10 mouse cellular contexts compared by ENCODE assay signal in genomic region chr8:71971945-71972344, GRCm38 (mm10). TPM values are rescaled to one million over a fixed set of nuclear protein-coding genes. Genes with fewer than 3 reads are reported as not detected.
A peak's percentile ranks its signal among the peaks of the same experiment; 100 is the strongest.
DNase-seq lines count a peak whose midpoint lies in the region; ATAC-seq and TF ChIP-seq lines count a peak whose summit lies in the region.
"Had no signal": no experiment of that assay in that cellular context is flagged by ENCODE, and none has a peak within 500 bp of the region (broad histone marks: within the 10 kb centered on the region; RNA-seq: fewer than 3 reads in every experiment).

No protein-coding gene starts in this region.

- H3K9ac ChIP-seq in intestine, postnatal 0 days (ENCODE audit: low read depth, low read length) = no peak overlapping the region
- H3K9ac ChIP-seq in intestine, embryonic 15.5 days = no peak overlapping the region
- H3K9ac ChIP-seq: embryonic facial prominence, embryonic 12.5 days had no signal

- TF ChIP-seq CTCF in intestine, postnatal 0 days (IDR thresholded peaks at IDR 0.05; ENCODE audit: low read depth) = peak; percentile 77

- H3K36me3 ChIP-seq in intestine, postnatal 0 days (ENCODE audit: control insufficient read depth, insufficient read depth) = peaks cover 23% of the 10 kb centered on the region
- H3K36me3 ChIP-seq in intestine, embryonic 15.5 days = peaks cover 17% of the 10 kb centered on the region

- no peaks in the 10 kb centered on the region for H3K9me3 ChIP-seq in intestine, postnatal 0 days (ENCODE audit: control insufficient read depth)
- no peaks in the 10 kb centered on the region; the same call in 1 of the 2 replicates for H3K9me3 ChIP-seq in intestine, embryonic 15.5 days
- H3K9me3 ChIP-seq: embryonic facial prominence, embryonic 12.5 days had no signal

- no peak overlapping the region for H3K4me3 ChIP-seq in intestine, postnatal 0 days (ENCODE audit: low read depth, low read length)
- H3K4me3 ChIP-seq in intestine, embryonic 15.5 days (replicated peaks) = no peak overlapping the region
- H3K4me3 ChIP-seq: embryonic facial prominence, embryonic 12.5 days had no signal

- no peak overlapping the region for H3K27ac ChIP-seq in intestine, postnatal 0 days (ENCODE audit: low read depth, low read length)
- H3K27ac ChIP-seq in intestine, embryonic 15.5 days = no peak overlapping the region
- H3K27ac ChIP-seq: embryonic facial prominence, embryonic 12.5 days had no signal

- peak; percentile 54 for DNase-seq in adrenal gland, postnatal 10 days
- no peak for DNase-seq in adrenal gland, postnatal 4 days (ENCODE audit: low spot score in 2 of 2)
- DNase-seq in CD4-positive, CD25-positive, alpha-beta regulatory T cell, adult 2 months (ENCODE audit: low read depth, low spot score) = peak; percentile 41
- DNase-seq in embryo, embryonic 11 days = peak; percentile 20
- DNase-seq in spleen, adult 18-20 months = no peak
- DNase-seq in urinary bladder, adult 2 months (ENCODE audit: low spot score) = no peak

- 70% methylated on average over 1 of the region's 1 CpGs for WGBS in intestine, postnatal 0 days
- 66% methylated on average over 1 of the region's 1 CpGs for WGBS in intestine, embryonic 15.5 days

- no peak overlapping the region for H3K4me2 ChIP-seq in intestine, postnatal 0 days (replicated peaks; ENCODE audit: low read depth)
- H3K4me2 ChIP-seq in intestine, embryonic 15.5 days (replicated peaks) = no peak overlapping the region
- H3K4me2 ChIP-seq: embryonic facial prominence, embryonic 12.5 days had no signal

- no peaks in the 10 kb centered on the region for H3K27me3 ChIP-seq in intestine, postnatal 0 days (replicated peaks; ENCODE audit: control insufficient read depth, insufficient read depth, low read length)
- no peaks in the 10 kb centered on the region for H3K27me3 ChIP-seq in intestine, embryonic 15.5 days (replicated peaks)
- H3K27me3 ChIP-seq: embryonic facial prominence, embryonic 12.5 days had no signal

- no peak for ATAC-seq in intestine, postnatal 0 days
- ATAC-seq in intestine, embryonic 15.5 days = no peak; the same call in 1 of the 2 replicates

- no peaks in the 10 kb centered on the region for H3K4me1 ChIP-seq in intestine, postnatal 0 days (replicated peaks; ENCODE audit: control insufficient read depth, insufficient read depth, low read length)
- H3K4me1 ChIP-seq in intestine, embryonic 15.5 days (replicated peaks) = no peaks in the 10 kb centered on the region
- H3K4me1 ChIP-seq: embryonic facial prominence, embryonic 12.5 days had no signal

RNA-seq across cellular contexts. Expression of gene Zfp961, which starts 21.1 kb away (rescaled TPM):
- 10 to 100 TPM; 15.4 to 25.9 TPM for total RNA-seq in adrenal gland, postnatal 10 days (2021)
- total RNA-seq in adrenal gland, postnatal 4 days (2021) = 10 to 100 TPM; 32.9 to 33.4 TPM
- polyA plus RNA-seq in intestine, postnatal 0 days (2015; fragmentation: Nextera tagmentation; extraction: Ambion mirVana) = 18.8 and 19.2 TPM in 2 replicates
- 20.7 and 23.3 TPM in 2 replicates for polyA plus RNA-seq in intestine, embryonic 15.5 days (2015; fragmentation: Nextera tagmentation; extraction: Ambion mirVana)
- 18.9 and 21.7 TPM in 2 replicates for polyA plus RNA-seq in urinary bladder, adult 2 months (2012; rRNA removed)

RNA-seq across cellular contexts. Expression of gene Cyp4f18, which starts 37.5 kb away (rescaled TPM):
- total RNA-seq in adrenal gland, postnatal 10 days (2021) = 1 to 10 TPM; 1.7 to 1.8 TPM
- 1 to 10 TPM; 1.5 to 1.7 TPM for total RNA-seq in adrenal gland, postnatal 4 days (2021)
- polyA plus RNA-seq in intestine, postnatal 0 days (2015; fragmentation: Nextera tagmentation; extraction: Ambion mirVana) = 2.7 and 4.2 TPM in 2 replicates
- polyA plus RNA-seq in intestine, embryonic 15.5 days (2015; fragmentation: Nextera tagmentation; extraction: Ambion mirVana) = 2.6 and 2.8 TPM in 2 replicates
- polyA plus RNA-seq in urinary bladder, adult 2 months (2012; rRNA removed) = 3.6 TPM in 2 replicates
- polyA plus RNA-seq: C2C12 had no signal

Comparison
In these comparisons a context has a peak if more than half of its experiments do, and no peak if none do; other contexts are left out.
1. DNase-seq: peak in adrenal gland, postnatal 10 days (single experiment), CD4-positive, CD25-positive, alpha-beta regulatory T cell, adult 2 months (single experiment) and embryo, embryonic 11 days (single experiment); none in adrenal gland, postnatal 4 days (0 of 2), spleen, adult 18-20 months (0 of 2) and urinary bladder, adult 2 months (single experiment).